Mouse (Mus musculus) E14TG2a.4 (cell line): ENCODE results near the gene Fes.

Source experiments
- CTCF ChIP-seq: conservative IDR thresholded peaks from 2 replicates; pipeline ENCODE4 v1.5.1; 2014; ENCODE audit warnings: low read length
- NANOG ChIP-seq: IDR thresholded peaks from 2 replicates; pipeline ENCODE4 v1.6.1; 2014; ENCODE audit warnings: borderline replicate concordance, low read length, mixed read lengths
- POU5F1 ChIP-seq: IDR thresholded peaks from 2 replicates; pipeline ENCODE4 v1.6.1; 2014; ENCODE audit warnings: low read length, borderline replicate concordance

GRCm38 (mm10) chr7:80403551-80403950 lies 15.8 kb upstream of the Fes start:
- TF ChIP-seq CTCF (no peak), NANOG (no peak), POU5F1 (no peak)
